Mouse (Mus musculus) monocyte, adult 2 months (primary cell): ENCODE results near the gene Fxn.
A peak's percentile ranks its signal among the peaks of the same experiment; 100 is the strongest.

ENCODE experiments used
- DNase-seq, 2 experiments: peaks; one replicate each; pipeline ENCODE4 v3.0.0; 2022; ENCODE audit warnings: low spot score in 2 of 2, low read depth in 1 of 2

Fxn gene

GRCm38 (mm10) chr19:24300994-24301767 is 20.8 kb upstream of the Fxn start:
- peak; percentile 19 to 32 for DNase-seq

- DNase-seq, result no peak
Measured at GRCm38 (mm10) chr19:24293537-24293936, 13.1 kb upstream of the Fxn start.

GRCm38 (mm10) chr19:24284187-24284586 is 3.8 kb upstream of the Fxn start:
- DNase-seq, result peak; percentile 62 to 63

GRCm38 (mm10) chr19:24281288-24281980 is 1.0 kb upstream of the Fxn start:
- DNase-seq, result no peak

- peak; percentile 50 to 58 for DNase-seq
Measured at GRCm38 (mm10) chr19:24279706-24280600, 452 bp downstream of the Fxn start.

GRCm38 (mm10) chr19:24278859-24279258 is 1.5 kb downstream of the Fxn start:
- no peak for DNase-seq

- DNase-seq, result no peak
Measured at GRCm38 (mm10) chr19:24274281-24274680, 6.1 kb downstream of the Fxn start.

- DNase-seq, result peak in 1 of 2 experiments; percentile 35
Measured at GRCm38 (mm10) chr19:24271746-24272426, 8.5 kb downstream of the Fxn start.

GRCm38 (mm10) chr19:24271326-24271725 is 9.1 kb downstream of the Fxn start:
- no peak for DNase-seq

- no peak for DNase-seq
Measured at GRCm38 (mm10) chr19:24268531-24268930, 11.9 kb downstream of the Fxn start.

- no peak for DNase-seq
Measured at GRCm38 (mm10) chr19:24266046-24266830, 14.2 kb downstream of the Fxn start.

GRCm38 (mm10) chr19:24264991-24265390 is 15.4 kb downstream of the Fxn start:
- DNase-seq, result peak in 1 of 2 experiments; percentile 51

GRCm38 (mm10) chr19:24262736-24263135 is 17.7 kb downstream of the Fxn start:
- no peak for DNase-seq

GRCm38 (mm10) chr19:24259390-24260351 is 20.7 kb downstream of the Fxn start:
- DNase-seq, result no peak

- DNase-seq, result no peak
Measured at GRCm38 (mm10) chr19:24258368-24258767, 22.0 kb downstream of the Fxn start.

GRCm38 (mm10) chr19:24257962-24258361 is 22.4 kb downstream of the Fxn start:
- DNase-seq, result no peak

- DNase-seq, result no peak
Measured at GRCm38 (mm10) chr19:24253657-24254260, 26.6 kb downstream of the Fxn start.

- no peak for DNase-seq
Measured at GRCm38 (mm10) chr19:24251869-24252268, 28.5 kb downstream of the Fxn start.

GRCm38 (mm10) chr19:24243340-24243739 is 37.1 kb downstream of the Fxn start:
- no peak for DNase-seq
